Mouse (Mus musculus): ENCODE results near the gene Tdrd6.

Gene Tdrd6

GRCm38 (mm10) chr17:43573624-43574073 is 56.5 kb downstream of the Tdrd6 start:
- H3K4me1 ChIP-seq (replicated peaks; ENCODE audit: low read depth, low read length): peaks cover 12% of the 10 kb centered on the region
- no peaks in the 10 kb centered on the region for H3K9me3 ChIP-seq (ENCODE audit: low read length)
- TF ChIP-seq POU5F1 (IDR thresholded peaks at IDR 0.05; ENCODE audit: borderline replicate concordance, low read length) (no peak), NANOG (IDR thresholded peaks at IDR 0.05; ENCODE audit: borderline replicate concordance, low read length) (no peak), CTCF (conservative IDR thresholded peaks at IDR 0.05; ENCODE audit: low read length) (no peak)
- no peaks in the 10 kb centered on the region for H3K36me3 ChIP-seq (ENCODE audit: insufficient read depth, low read length)
- no peaks in the 10 kb centered on the region; the same call in 1 of the 2 replicates for H3K27me3 ChIP-seq (ENCODE audit: insufficient read depth, low read length)
- no peak overlapping the region for H3K4me3 ChIP-seq (replicated peaks; ENCODE audit: low read length)

DNA sequence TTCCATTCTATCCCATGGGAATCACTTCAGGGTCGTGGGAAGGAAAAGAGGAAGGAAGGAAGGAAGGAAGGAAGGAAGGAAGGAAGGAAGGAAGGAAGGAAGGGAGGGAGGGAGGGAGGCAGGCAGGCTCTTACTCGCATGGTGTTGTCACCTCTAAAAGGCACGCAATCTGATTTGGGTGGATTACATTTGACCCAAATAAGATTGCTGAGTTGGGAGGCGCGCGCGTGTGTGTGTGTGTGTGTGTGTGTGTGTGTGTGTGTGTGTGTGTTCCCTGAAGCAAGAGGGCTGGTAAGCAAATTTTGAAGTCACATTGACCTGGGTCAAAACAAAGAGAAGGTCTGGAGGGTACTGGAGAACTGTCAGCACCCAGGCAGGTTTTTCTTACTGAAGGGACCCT is 60.8 kb downstream of the Tdrd6 start:
- H3K9me3 ChIP-seq (ENCODE audit: low read length): no peaks in the 10 kb centered on the region
- H3K27me3 ChIP-seq (ENCODE audit: insufficient read depth, low read length): no peaks in the 10 kb centered on the region; the same call in 1 of the 2 replicates
- TF ChIP-seq NANOG (IDR thresholded peaks at IDR 0.05; ENCODE audit: borderline replicate concordance, low read length): no peak
- TF ChIP-seq CTCF (conservative IDR thresholded peaks at IDR 0.05; ENCODE audit: low read length): no peak
- no peak for TF ChIP-seq POU5F1 (IDR thresholded peaks at IDR 0.05; ENCODE audit: borderline replicate concordance, low read length)
- H3K36me3 ChIP-seq (ENCODE audit: insufficient read depth, low read length): no peaks in the 10 kb centered on the region
- no peak overlapping the region for H3K4me3 ChIP-seq (replicated peaks; ENCODE audit: low read length)
- peaks cover 39% of the 10 kb centered on the region for H3K4me1 ChIP-seq (replicated peaks; ENCODE audit: low read depth, low read length)

DNA sequence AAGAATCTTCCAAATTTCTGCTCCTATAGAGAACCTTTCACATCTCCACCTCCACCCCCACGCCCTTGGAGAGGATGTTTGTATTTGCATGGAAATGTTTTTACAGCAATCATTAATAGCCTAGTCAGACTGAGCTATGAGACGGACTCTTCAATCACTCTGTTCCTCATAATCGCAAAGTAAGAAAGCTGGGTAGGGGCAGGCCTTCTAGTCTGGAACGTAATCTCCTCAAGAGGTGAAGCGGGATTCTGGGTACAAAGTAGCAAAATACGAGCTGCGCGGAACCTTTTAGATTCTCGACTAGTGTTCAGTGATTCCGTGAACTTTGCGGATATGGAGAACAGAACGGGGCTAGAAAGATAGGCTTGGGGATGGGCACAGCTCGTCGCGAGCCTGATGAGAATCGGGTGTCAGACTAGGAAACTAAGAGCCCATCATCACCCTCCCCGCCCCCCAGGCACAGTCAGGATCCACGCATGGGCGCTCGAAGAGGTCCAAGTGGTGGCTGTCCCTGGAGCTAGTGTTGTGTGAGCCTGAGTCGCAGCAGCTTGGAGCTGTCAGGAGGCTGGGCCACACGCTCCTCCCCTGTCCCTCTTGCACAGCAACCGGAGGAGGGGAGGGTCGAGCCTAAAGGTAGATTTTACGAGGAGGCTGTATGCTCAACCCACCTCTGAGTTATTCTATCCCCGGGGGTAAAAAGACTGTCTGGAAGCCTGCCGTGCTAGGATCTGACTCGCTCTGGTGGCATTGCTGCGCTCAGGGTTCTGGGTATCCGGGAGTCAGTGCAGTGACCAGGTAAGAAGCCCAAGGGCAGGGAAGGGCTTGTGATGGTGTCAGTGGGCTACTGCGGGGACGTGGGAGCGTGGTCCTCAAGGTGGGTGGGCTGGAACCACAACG is 61.9 kb downstream of the Tdrd6 start, which contains the start of gene Pla2g7:
Gene Pla2g7, plus strand, starts transcription at position 107 of the 897 bp plus-strand sequence.
- no peaks in the 10 kb centered on the region for H3K9me3 ChIP-seq (ENCODE audit: low read length)
- no peaks in the 10 kb centered on the region for H3K36me3 ChIP-seq (ENCODE audit: insufficient read depth, low read length)
- H3K27me3 ChIP-seq (ENCODE audit: insufficient read depth, low read length): no peaks in the 10 kb centered on the region; the same call in 1 of the 2 replicates
- H3K4me1 ChIP-seq (replicated peaks; ENCODE audit: low read depth, low read length): peaks cover 39% of the 10 kb centered on the region
- peak within 1 kb of the TSS; percentile 73 for H3K4me3 ChIP-seq (replicated peaks; ENCODE audit: low read length)
- no peak for TF ChIP-seq CTCF (conservative IDR thresholded peaks at IDR 0.05; ENCODE audit: low read length)
- no peak for TF ChIP-seq NANOG (IDR thresholded peaks at IDR 0.05; ENCODE audit: borderline replicate concordance, low read length)
- no peak for TF ChIP-seq POU5F1 (IDR thresholded peaks at IDR 0.05; ENCODE audit: borderline replicate concordance, low read length)

DNA sequence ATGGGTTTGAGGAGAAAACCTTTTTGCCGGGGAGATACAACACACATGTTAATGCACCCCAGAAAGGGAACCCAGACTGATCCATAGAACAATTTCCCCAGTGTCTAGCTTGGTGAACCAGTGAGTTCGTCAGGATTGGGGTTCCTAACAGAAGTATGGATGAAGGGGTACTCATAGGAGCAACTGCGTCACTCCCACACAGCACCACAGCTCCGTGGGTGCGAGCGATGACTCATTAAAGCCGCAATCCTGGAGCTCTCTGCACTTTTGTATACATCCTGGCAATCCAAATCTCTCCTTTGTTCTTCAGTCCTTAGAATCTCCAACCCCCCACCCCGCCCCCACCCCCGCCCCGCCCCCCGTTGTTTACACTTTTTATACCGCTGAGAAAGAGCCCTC is 62.5 kb downstream of the Tdrd6 start:
- 0 out of 2 replicates have a peak, but pooled peaks cover 4% of the 10 kb centered on the region for H3K9me3 ChIP-seq (ENCODE audit: low read length)
- no peak for TF ChIP-seq CTCF (conservative IDR thresholded peaks at IDR 0.05; ENCODE audit: low read length)
- TF ChIP-seq POU5F1 (IDR thresholded peaks at IDR 0.05; ENCODE audit: borderline replicate concordance, low read length): no peak
- no peak for TF ChIP-seq NANOG (IDR thresholded peaks at IDR 0.05; ENCODE audit: borderline replicate concordance, low read length)
- H3K36me3 ChIP-seq (ENCODE audit: insufficient read depth, low read length): no peaks in the 10 kb centered on the region

More for the DNA sequence above, 62.5 kb downstream of the Tdrd6 start:
- H3K4me3 ChIP-seq (replicated peaks; ENCODE audit: low read length): no peak overlapping the region
- H3K27me3 ChIP-seq (ENCODE audit: insufficient read depth, low read length): no peaks in the 10 kb centered on the region; the same call in 1 of the 2 replicates
- peaks cover 39% of the 10 kb centered on the region for H3K4me1 ChIP-seq (replicated peaks; ENCODE audit: low read depth, low read length)
